Mouse (Mus musculus): Measurements from ENCODE around the gene Tpp1.

The Tpp1 gene

GRCm38 (mm10) chr7:105728701-105729428 lies 23.2 kb downstream of the Tpp1 start:
- DNase-seq (ENCODE audit: low read depth): peak; percentile 45

GRCm38 (mm10) chr7:105726980-105727325 lies 25.1 kb downstream of the Tpp1 start:
- DNase-seq (ENCODE audit: low read depth): no peak

DNA sequence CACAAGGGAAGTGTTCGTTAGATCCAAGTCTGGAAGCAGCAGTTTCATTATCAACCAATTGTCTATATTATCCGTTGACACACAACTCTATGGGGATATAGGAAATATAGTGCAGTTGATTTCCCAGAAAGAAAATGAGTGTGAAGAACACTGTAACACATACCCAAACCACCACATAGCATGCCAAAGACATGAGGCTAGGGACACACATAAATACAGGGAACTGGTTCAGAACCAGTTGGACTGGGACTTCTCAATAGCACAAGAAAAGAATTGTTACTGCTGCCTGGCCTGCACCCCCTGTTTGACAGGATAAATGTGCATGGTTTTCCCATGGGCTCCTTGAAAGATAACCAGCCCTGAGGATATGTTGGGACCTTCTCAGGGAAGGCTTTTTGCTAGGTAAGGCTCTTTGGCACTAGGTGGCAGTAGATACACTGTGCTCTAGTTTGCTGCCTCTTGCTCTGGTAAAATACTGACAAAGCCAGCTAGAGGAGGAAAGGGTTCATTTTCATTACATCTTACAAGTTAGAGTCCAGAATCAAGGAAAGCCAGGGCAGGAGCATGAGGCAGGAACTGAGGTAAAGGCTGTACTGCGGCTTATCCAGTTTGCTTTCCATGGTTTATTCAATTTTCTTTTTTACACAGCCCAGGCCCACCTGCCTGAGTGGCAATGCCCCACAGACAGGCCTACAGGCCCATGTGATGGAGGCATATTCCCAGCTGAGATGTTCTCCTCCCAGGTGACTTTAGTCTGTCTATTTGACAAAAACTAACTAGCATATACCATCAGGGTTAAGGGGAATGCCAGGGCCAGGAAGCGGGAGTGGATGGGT lies 25.7 kb downstream of the Tpp1 start:
- peak; percentile 81 for DNase-seq (ENCODE audit: low read depth)

GRCm38 (mm10) chr7:105721916-105722315 lies 30.1 kb downstream of the Tpp1 start:
- peak; percentile 29 for DNase-seq (ENCODE audit: low read depth)

DNA sequence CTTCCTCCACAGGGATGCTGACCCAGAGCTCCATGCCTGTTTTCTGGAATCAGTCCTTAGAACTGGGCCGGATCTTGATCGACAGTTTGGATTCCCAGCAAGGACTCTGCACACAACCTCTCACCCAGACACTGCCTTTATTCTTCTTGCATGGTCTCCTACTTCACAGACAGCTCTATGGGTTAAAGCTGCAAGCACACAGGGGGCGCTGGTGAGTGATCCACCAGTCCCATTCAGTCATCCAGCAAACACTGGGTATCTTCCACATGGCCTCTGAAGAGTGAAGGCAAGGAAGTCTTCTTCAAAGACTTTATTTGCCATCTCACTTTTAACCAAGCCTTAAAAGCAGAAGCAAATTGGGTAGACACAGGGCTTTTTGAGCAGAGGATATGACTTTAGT lies 36.7 kb downstream of the Tpp1 start:
- DNase-seq (ENCODE audit: low read depth): no peak

- DNase-seq (ENCODE audit: low read depth): no peak
These were observed 43.3 kb downstream of the Tpp1 start for GRCm38 (mm10) chr7:105708733-105709132.

DNA sequence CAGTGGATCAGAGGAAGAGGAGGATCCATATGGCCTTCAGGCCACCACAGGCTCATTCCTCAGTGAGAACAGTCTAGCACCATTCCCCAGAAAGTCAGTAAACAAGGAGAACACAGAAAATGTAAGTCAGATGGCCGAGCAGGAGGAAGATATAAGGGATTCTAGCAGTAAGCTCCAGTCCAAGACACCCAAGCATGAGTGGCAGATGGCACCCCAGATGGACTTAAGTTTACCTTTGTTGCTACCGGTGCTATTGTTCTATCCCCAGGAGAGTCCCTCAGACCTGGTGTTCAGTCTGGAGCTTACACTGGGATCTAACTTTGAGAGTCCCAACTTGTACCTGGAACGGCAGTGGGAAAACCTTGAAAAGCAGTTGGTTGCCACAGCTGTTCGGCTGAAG lies 48.2 kb downstream of the Tpp1 start:
- DNase-seq (ENCODE audit: low read depth): no peak

- no peak for DNase-seq (ENCODE audit: low read depth)
These were observed 48.9 kb downstream of the Tpp1 start for GRCm38 (mm10) chr7:105703184-105703583.
